Mouse (Mus musculus): ENCODE measurements around the gene Wdr35.

Wdr35 gene

GRCm38 (mm10) chr12:9048090-9048489, 74.4 kb downstream of the Wdr35 start:
- in situ Hi-C loops (cut with MboI, MseI), result loop anchor here (5.0 to 25.0 kb wide), 2 partner anchors 686 to 1544 kb away; no protein-coding TSS in a partner anchor

- in situ Hi-C loops (cut with MboI, MseI), result loop anchor here (10.0 kb wide), 1 partner anchor 534 kb away; no protein-coding TSS in a partner anchor
Observed at GRCm38 (mm10) chr12:9050824-9051223, 77.1 kb downstream of the Wdr35 start.

GRCm38 (mm10) chr12:9052075-9052829, 78.6 kb downstream of the Wdr35 start:
- in situ Hi-C loops (cut with MboI, MseI), result loop anchor here (10.0 kb wide), 1 partner anchor 533 kb away; no protein-coding TSS in a partner anchor

GRCm38 (mm10) chr12:9053345-9053744, 79.7 kb downstream of the Wdr35 start:
- in situ Hi-C loops (cut with MboI, MseI), result loop anchor here (10.0 kb wide), 1 partner anchor 531 kb away; no protein-coding TSS in a partner anchor

- in situ Hi-C loops (cut with MboI, MseI), result loop anchor here (10.0 kb wide), 1 partner anchor 531 kb away; no protein-coding TSS in a partner anchor
Observed at GRCm38 (mm10) chr12:9054012-9054411, 80.3 kb downstream of the Wdr35 start.

- in situ Hi-C loops (cut with MboI, MseI), result loop anchor here (5.0 to 10.0 kb wide), 2 partner anchors 530 to 1382 kb away; no protein-coding TSS in a partner anchor
Observed at GRCm38 (mm10) chr12:9055269-9055668, 81.6 kb downstream of the Wdr35 start.

GRCm38 (mm10) chr12:9059502-9059901, 85.8 kb downstream of the Wdr35 start:
- in situ Hi-C loops (cut with MboI, MseI), result loop anchor here (5.0 to 10.0 kb wide), 2 partner anchors 525 to 1378 kb away; no protein-coding TSS in a partner anchor

- in situ Hi-C loops (cut with MboI, MseI), result loop anchor here (5.0 to 10.0 kb wide), 2 partner anchors 525 to 1377 kb away; no protein-coding TSS in a partner anchor
Observed at GRCm38 (mm10) chr12:9059965-9060364, 86.3 kb downstream of the Wdr35 start.

GRCm38 (mm10) chr12:9063611-9064010, 89.9 kb downstream of the Wdr35 start:
- in situ Hi-C loops (cut with MboI, MseI), result no loop called here

- in situ Hi-C loops (cut with MboI, MseI), result no loop called here
Observed at GRCm38 (mm10) chr12:9071058-9071457, 97.4 kb downstream of the Wdr35 start.

- in situ Hi-C loops (cut with MboI, MseI), result no loop called here
Observed at GRCm38 (mm10) chr12:9071493-9071892, 97.8 kb downstream of the Wdr35 start.

GRCm38 (mm10) chr12:9077554-9078125, 103.9 kb downstream of the Wdr35 start:
- in situ Hi-C loops (cut with MboI, MseI), result no loop called here

Measured in T-helper 1 cell (primary cell).